ENCODE assay signal across 30 mouse cellular contexts in genomic region chr2:166828306-166828705, GRCm38 (mm10). TPM values are rescaled to one million over a fixed set of nuclear protein-coding genes. Genes with fewer than 3 reads are reported as not detected.
DNase-seq lines count a peak whose midpoint lies in the region; ATAC-seq and TF ChIP-seq lines count a peak whose summit lies in the region.
"Had no signal": no experiment of that assay in that cellular context is flagged by ENCODE, and none has a peak within 500 bp of the region (broad histone marks: within the 10 kb centered on the region; RNA-seq: fewer than 3 reads in every experiment).

No protein-coding gene starts in this region.

- DNase-seq in layer of hippocampus, adult 2 months (ENCODE audit: low spot score in 2 of 2): peak; percentile 35 to 46
- DNase-seq in layer of hippocampus, postnatal 14 days (ENCODE audit: low spot score in 2 of 2): no peak
- DNase-seq in midbrain, embryonic 11.5 days (ENCODE audit: low spot score, missing footprints): peak; percentile 28
- no peak for DNase-seq in midbrain, postnatal 0 days (ENCODE audit: low spot score)
- DNase-seq in left cerebral cortex, postnatal 36 days (ENCODE audit: low spot score in 2 of 2): peak; percentile 55 to 58
- DNase-seq in telencephalon, adult 2 months (ENCODE audit: low read depth, low spot score): peak; percentile 55
- DNase-seq in hindbrain, postnatal 0 days (ENCODE audit: low spot score): no peak
- DNase-seq: adrenal gland, postnatal 14 days; cerebellum, adult 18-20 months; cerebellum, postnatal 10 days; gastrocnemius, postnatal 25 days; heart, adult 11 months; heart, postnatal 36 days; kidney, adult 8-10 months; kidney, postnatal 4 days; lung, postnatal 36 days; thymus, postnatal 14 days had no signal

- peak overlapping the region; percentile 18; the same call in 1 of the 2 replicates for H3K27ac ChIP-seq in layer of hippocampus, adult 2 months
- H3K27ac ChIP-seq in midbrain, embryonic 11.5 days (ENCODE audit: low read depth, low read length): no peak overlapping the region
- H3K27ac ChIP-seq in midbrain, postnatal 0 days (ENCODE audit: low read depth, low read length): no peak overlapping the region
- H3K27ac ChIP-seq in hindbrain, postnatal 0 days: no peak overlapping the region
- H3K27ac ChIP-seq: hindbrain, embryonic 12.5 days; kidney, postnatal 0 days; limb, embryonic 13.5 days; lung, embryonic 15.5 days; midbrain, embryonic 12.5 days; neural tube, embryonic 13.5 days; stomach, embryonic 15.5 days had no signal

- 93% methylated on average over 12 of the region's 12 CpGs for WGBS in midbrain, embryonic 11.5 days
- 92% methylated on average over 12 of the region's 12 CpGs for WGBS in midbrain, postnatal 0 days
- WGBS in hindbrain, postnatal 0 days: 93% methylated on average over 12 of the region's 12 CpGs

- H3K27me3 ChIP-seq in midbrain, embryonic 11.5 days (ENCODE audit: control insufficient read depth, insufficient read depth, low read length): no peaks in the 10 kb centered on the region
- no peaks in the 10 kb centered on the region for H3K27me3 ChIP-seq in midbrain, postnatal 0 days (ENCODE audit: insufficient read depth, low read length)
- no peaks in the 10 kb centered on the region for H3K27me3 ChIP-seq in hindbrain, postnatal 0 days (ENCODE audit: insufficient read depth, low read length)
- H3K27me3 ChIP-seq: hindbrain, embryonic 12.5 days; limb, embryonic 13.5 days; lung, embryonic 15.5 days; midbrain, embryonic 12.5 days; neural tube, embryonic 13.5 days; stomach, embryonic 15.5 days had no signal

- peak; percentile 41 for TF ChIP-seq CTCF in layer of hippocampus, adult 2 months (conservative IDR thresholded peaks at IDR 0.05)
- TF ChIP-seq CTCF in midbrain, postnatal 0 days (IDR thresholded peaks at IDR 0.05): no peak
- no peak for TF ChIP-seq CTCF in hindbrain, postnatal 0 days (IDR thresholded peaks at IDR 0.05; ENCODE audit: low read depth)

- no peaks in the 10 kb centered on the region for H3K36me3 ChIP-seq in midbrain, embryonic 11.5 days (ENCODE audit: control insufficient read depth, insufficient read depth, low read length)
- H3K36me3 ChIP-seq in midbrain, postnatal 0 days (ENCODE audit: insufficient read depth, low read length): peaks cover 10% of the 10 kb centered on the region
- no peaks in the 10 kb centered on the region for H3K36me3 ChIP-seq in hindbrain, postnatal 0 days (ENCODE audit: insufficient read depth, low read length)
- H3K36me3 ChIP-seq: hindbrain, embryonic 12.5 days; midbrain, embryonic 12.5 days; neural tube, embryonic 13.5 days; stomach, embryonic 15.5 days had no signal

- no peak overlapping the region for H3K4me3 ChIP-seq in layer of hippocampus, adult 2 months
- no peak overlapping the region for H3K4me3 ChIP-seq in midbrain, embryonic 11.5 days (ENCODE audit: low read depth, low read length)
- no peak overlapping the region for H3K4me3 ChIP-seq in midbrain, postnatal 0 days (ENCODE audit: low read depth, low read length)
- no peak overlapping the region for H3K4me3 ChIP-seq in hindbrain, postnatal 0 days (ENCODE audit: low read length)
- H3K4me3 ChIP-seq: erythroblast, embryonic 14.5 days; hindbrain, embryonic 12.5 days; limb, embryonic 13.5 days; lung, embryonic 15.5 days; midbrain, embryonic 12.5 days; neural tube, embryonic 13.5 days; stomach, embryonic 15.5 days had no signal

- H3K9me3 ChIP-seq in midbrain, embryonic 11.5 days (ENCODE audit: control insufficient read depth, low read length): no peaks in the 10 kb centered on the region
- H3K9me3 ChIP-seq in midbrain, postnatal 0 days (ENCODE audit: low read length): no peaks in the 10 kb centered on the region
- H3K9me3 ChIP-seq in hindbrain, postnatal 0 days (ENCODE audit: low read length): no peaks in the 10 kb centered on the region
- H3K9me3 ChIP-seq: hindbrain, embryonic 12.5 days; limb, embryonic 13.5 days; lung, embryonic 15.5 days; midbrain, embryonic 12.5 days; neural tube, embryonic 13.5 days; stomach, embryonic 15.5 days had no signal

- no peak for ATAC-seq in midbrain, embryonic 11.5 days (ENCODE audit: low FRiP score)
- ATAC-seq in midbrain, postnatal 0 days (ENCODE audit: low FRiP score): no peak
- ATAC-seq in hindbrain, postnatal 0 days: no peak
- ATAC-seq: CD4-positive, CD25-positive, alpha-beta regulatory T cell, adult 4 months; forebrain, embryonic 16.5 days; intestine, embryonic 16.5 days had no signal

- intact Hi-C loops in left cerebral cortex, postnatal 36 days (cut with DNase I): no loop called here

- H3K9ac ChIP-seq in midbrain, embryonic 11.5 days (ENCODE audit: low read length): no peak overlapping the region
- no peak overlapping the region for H3K9ac ChIP-seq in midbrain, postnatal 0 days (replicated peaks; ENCODE audit: low read length, poor library complexity, severe bottlenecking)
- no peak overlapping the region for H3K9ac ChIP-seq in hindbrain, postnatal 0 days (replicated peaks; ENCODE audit: low read length)
- H3K9ac ChIP-seq: hindbrain, embryonic 12.5 days; limb, embryonic 13.5 days; lung, embryonic 15.5 days; midbrain, embryonic 12.5 days; neural tube, embryonic 13.5 days; stomach, embryonic 15.5 days had no signal

- no peak overlapping the region for H3K4me2 ChIP-seq in midbrain, embryonic 11.5 days
- no peak overlapping the region for H3K4me2 ChIP-seq in midbrain, postnatal 0 days (ENCODE audit: low read depth, low read length, poor library complexity, severe bottlenecking)
- H3K4me2 ChIP-seq in hindbrain, postnatal 0 days (ENCODE audit: low read depth, low read length): no peak overlapping the region
- H3K4me2 ChIP-seq: heart, embryonic 11.5 days; hindbrain, embryonic 12.5 days; limb, embryonic 13.5 days; liver, embryonic 11.5 days; lung, embryonic 15.5 days; midbrain, embryonic 12.5 days; neural tube, embryonic 13.5 days; stomach, embryonic 15.5 days had no signal

- no peaks in the 10 kb centered on the region for H3K4me1 ChIP-seq in midbrain, embryonic 11.5 days (ENCODE audit: control insufficient read depth, insufficient read depth, low read length)
- H3K4me1 ChIP-seq in midbrain, postnatal 0 days (ENCODE audit: insufficient read depth, low read length): no peaks in the 10 kb centered on the region
- no peaks in the 10 kb centered on the region for H3K4me1 ChIP-seq in hindbrain, postnatal 0 days (ENCODE audit: insufficient read depth, low read length)
- H3K4me1 ChIP-seq: hindbrain, embryonic 12.5 days; limb, embryonic 13.5 days; lung, embryonic 15.5 days; midbrain, embryonic 12.5 days; neural tube, embryonic 13.5 days; stomach, embryonic 15.5 days had no signal

RNA-seq across cellular contexts. Expression of gene Arfgef2, which starts 22.9 kb away (rescaled TPM):
- total RNA-seq in layer of hippocampus, adult 2 months (2021): 10 to 100 TPM; 52.9 to 59.5 TPM
- total RNA-seq in layer of hippocampus, postnatal 14 days (2021): 10 to 100 TPM; 44.5 to 46.0 TPM
- polyA plus RNA-seq in midbrain, embryonic 11.5 days (2014; fragmentation: Nextera tagmentation; extraction: Ambion mirVana): 4.4 and 4.6 TPM in 2 replicates
- 26.3 and 27.8 TPM in 2 replicates for total RNA-seq in midbrain, postnatal 0 days (2014; rRNA removed)
- polyA plus RNA-seq in midbrain, postnatal 0 days (2015; fragmentation: Nextera tagmentation; extraction: Ambion mirVana): 3.1 and 3.4 TPM in 2 replicates
- total RNA-seq in left cerebral cortex, postnatal 36 days (2021): 10 to 100 TPM; 59.0 to 59.3 TPM
- total RNA-seq in hindbrain, postnatal 0 days (2014; rRNA removed): 23.4 and 26.3 TPM in 2 replicates
- polyA plus RNA-seq in hindbrain, postnatal 0 days (2015; fragmentation: Nextera tagmentation; extraction: Ambion mirVana): 3.5 and 4.6 TPM in 2 replicates

RNA-seq across cellular contexts. Expression of gene Trp53rkb, which starts 36.0 kb away (rescaled TPM):
- total RNA-seq in layer of hippocampus, adult 2 months (2021): 1 to 10 TPM; 5.8 to 7.9 TPM
- 1 to 10 TPM; 5.2 to 6.7 TPM for total RNA-seq in layer of hippocampus, postnatal 14 days (2021)
- 8.7 and 10.8 TPM in 2 replicates for polyA plus RNA-seq in midbrain, embryonic 11.5 days (2014; fragmentation: Nextera tagmentation; extraction: Ambion mirVana)
- total RNA-seq in midbrain, postnatal 0 days (2014; rRNA removed): 16.8 and 17.2 TPM in 2 replicates
- polyA plus RNA-seq in midbrain, postnatal 0 days (2015; fragmentation: Nextera tagmentation; extraction: Ambion mirVana): 7.5 and 8.5 TPM in 2 replicates
- 1 to 10 TPM; 5.7 to 6.5 TPM for total RNA-seq in left cerebral cortex, postnatal 36 days (2021)
- total RNA-seq in hindbrain, postnatal 0 days (2014; rRNA removed): 6.4 and 11.3 TPM in 2 replicates
- polyA plus RNA-seq in hindbrain, postnatal 0 days (2015; fragmentation: Nextera tagmentation; extraction: Ambion mirVana): 7.2 and 9.5 TPM in 2 replicates

Comparison
In these comparisons a context has a peak if more than half of its experiments do, and no peak if none do; other contexts are left out.
1. DNase-seq: peak in layer of hippocampus, adult 2 months (2 of 2), midbrain, embryonic 11.5 days (single experiment), left cerebral cortex, postnatal 36 days (2 of 2) and telencephalon, adult 2 months (single experiment); none in layer of hippocampus, postnatal 14 days (0 of 2), midbrain, postnatal 0 days (single experiment) and hindbrain, postnatal 0 days (single experiment).